Mouse (Mus musculus) B cell, adult 67 days (primary cell): ENCODE measurements around the gene Actl7b. TPM values are rescaled to one million over a fixed set of nuclear protein-coding genes. Genes with fewer than 3 reads are reported as not detected.

ENCODE experiments used
- total RNA-seq, 2 experiments: library from RNA; stranded (reverse); gene quantifications; 4 replicates each; pipeline ENCODE4 v1.2.4; 2023

The Actl7b gene
- 1 to 10 TPM in 1 of 2 experiments, under 1 TPM in 1; 0.77 to 1.1 TPM for total RNA-seq

DNA sequence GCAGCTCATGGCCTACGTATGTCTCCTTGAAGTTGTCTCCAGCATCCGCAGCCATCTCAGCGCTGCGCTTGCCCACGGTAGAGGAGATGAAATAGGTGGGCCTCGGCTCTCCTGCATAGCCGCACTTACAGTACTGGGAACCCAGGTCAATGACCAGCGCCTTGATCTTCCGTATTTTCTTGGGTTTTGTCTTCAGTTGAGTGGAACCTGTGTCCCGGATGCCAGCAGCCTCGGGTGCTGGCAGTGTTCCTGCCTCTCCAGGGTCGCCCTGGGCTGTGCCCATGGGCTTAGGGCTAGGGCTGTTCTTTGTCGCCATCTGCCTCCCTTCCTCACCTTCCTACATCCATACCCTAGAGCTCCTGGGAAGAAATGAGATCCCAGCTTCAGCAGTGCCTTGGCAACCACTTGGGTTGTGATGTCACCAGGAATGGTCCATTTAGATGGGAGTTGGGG, at the start of gene Actl7b:
TSS of gene Actl7b (minus strand) at position 403 of the 453 bp plus-strand sequence.

GRCm38 (mm10) chr4:56743363-56744195, 2.3 kb upstream of the Actl7b start, which contains the start of gene Actl7a:
TSS of gene Actl7a (plus strand) at chr4:56743413.

GRCm38 (mm10) chr4:56740020-56740485, 1.2 kb downstream of the Actl7b start, which contains the start of gene Gm26657:
TSS of gene Gm26657 (plus strand) at chr4:56740070.

Other genes starting within 250 kb of the Actl7b start
- not detected for gene Gm26657, start 1.4 kb downstream of the Actl7b start, total RNA-seq
- gene Actl7a, start 2.0 kb upstream of the Actl7b start, total RNA-seq: not detected
- 10 to 100 TPM; 40.2 to 43.4 TPM for gene Elp1, start 60.9 kb upstream of the Actl7b start, total RNA-seq
- 10 to 100 TPM; 23.6 to 27.1 TPM for gene Fam206a, start 60.9 kb upstream of the Actl7b start, total RNA-seq
- 1 to 10 TPM; 3.7 to 5.0 TPM for gene Ctnnal1, start 123.7 kb upstream of the Actl7b start, total RNA-seq
- 10 to 100 TPM; 34.6 to 37.1 TPM for gene Tmem245, start 206.0 kb upstream of the Actl7b start, total RNA-seq
- gene Frrs1l, start 248.9 kb upstream of the Actl7b start, total RNA-seq: not detected